Mouse (Mus musculus): ENCODE measurements around the gene Olfr1419.
"Not testable (repeated sequence)": the region's sequence is repeated elsewhere in the genome, so short reads cannot be mapped to it uniquely, and the experiment has no call there.

Olfr1419 gene

GRCm38 (mm10) chr19:11875006-11875405, at the start of gene Olfr1419:
Gene Olfr1419, minus strand, starts transcription at chr19:11875106.
- in situ Hi-C loops (cut with MboI, MseI): no loop called here

GRCm38 (mm10) chr19:11922515-11922914, 47.6 kb upstream of the Olfr1419 start:
- in situ Hi-C loops (cut with MboI, MseI): not testable (repeated sequence)

- in situ Hi-C loops (cut with MboI, MseI): no loop called here
These were observed 47.2 kb upstream of the Olfr1419 start for GRCm38 (mm10) chr19:11922068-11922467.

- in situ Hi-C loops (cut with MboI, MseI): no loop called here
These were observed 40.9 kb upstream of the Olfr1419 start for GRCm38 (mm10) chr19:11915804-11916203.

- in situ Hi-C loops (cut with MboI, MseI): no loop called here
These were observed 37.7 kb upstream of the Olfr1419 start for GRCm38 (mm10) chr19:11912533-11913121.

GRCm38 (mm10) chr19:11912037-11912532, 37.2 kb upstream of the Olfr1419 start, which contains the start of gene Patl1:
Gene Patl1, plus strand, starts transcription at chr19:11912399.
- in situ Hi-C loops (cut with MboI, MseI): no loop called here

GRCm38 (mm10) chr19:11911603-11912002, 36.7 kb upstream of the Olfr1419 start:
- in situ Hi-C loops (cut with MboI, MseI): no loop called here

- in situ Hi-C loops (cut with MboI, MseI): no loop called here
These were observed 36.1 kb upstream of the Olfr1419 start for GRCm38 (mm10) chr19:11911021-11911420.

GRCm38 (mm10) chr19:11886265-11886664, 11.4 kb upstream of the Olfr1419 start, which contains the start of gene Olfr1420:
Gene Olfr1420, plus strand, starts transcription at chr19:11886565.
- in situ Hi-C loops (cut with MboI, MseI): no loop called here

GRCm38 (mm10) chr19:11878404-11878803, 3.5 kb upstream of the Olfr1419 start:
- in situ Hi-C loops (cut with MboI, MseI): not testable (repeated sequence)

- in situ Hi-C loops (cut with MboI, MseI): no loop called here
These were observed 7.1 kb downstream of the Olfr1419 start for GRCm38 (mm10) chr19:11867837-11868236.

GRCm38 (mm10) chr19:11860966-11861365, 13.9 kb downstream of the Olfr1419 start, which contains the start of gene Olfr1418:
Gene Olfr1418, minus strand, starts transcription at chr19:11861066.
- in situ Hi-C loops (cut with MboI, MseI): no loop called here

- in situ Hi-C loops (cut with MboI, MseI): no loop called here
These were observed 18.4 kb downstream of the Olfr1419 start for GRCm38 (mm10) chr19:11856506-11856905.

GRCm38 (mm10) chr19:11854821-11855220, 20.1 kb downstream of the Olfr1419 start:
- in situ Hi-C loops (cut with MboI, MseI): no loop called here

- in situ Hi-C loops (cut with MboI, MseI): no loop called here
These were observed 22.3 kb downstream of the Olfr1419 start for GRCm38 (mm10) chr19:11852652-11853051.

GRCm38 (mm10) chr19:11846333-11846732, 28.6 kb downstream of the Olfr1419 start:
- in situ Hi-C loops (cut with MboI, MseI): loop anchor here (25.0 kb wide), 1 partner anchor 566 kb away; the partner anchor contains the start of gene Olfr1441

- in situ Hi-C loops (cut with MboI, MseI): loop anchor here (25.0 kb wide), 1 partner anchor 573 kb away; the partner anchor contains the start of gene Olfr1441
These were observed 35.8 kb downstream of the Olfr1419 start, which contains the start of gene Olfr1417 for GRCm38 (mm10) chr19:11839119-11839518. Gene Olfr1417, minus strand, starts transcription at chr19:11839219.

- in situ Hi-C loops (cut with MboI, MseI): no loop called here
These were observed 51.4 kb downstream of the Olfr1419 start for GRCm38 (mm10) chr19:11823346-11824065.

GRCm38 (mm10) chr19:11820211-11820610, 54.7 kb downstream of the Olfr1419 start:
- in situ Hi-C loops (cut with MboI, MseI): no loop called here

- in situ Hi-C loops (cut with MboI, MseI): no loop called here
These were observed 55.1 kb downstream of the Olfr1419 start for GRCm38 (mm10) chr19:11819800-11820199.

GRCm38 (mm10) chr19:11819143-11819700, 55.7 kb downstream of the Olfr1419 start, which contains the start of gene Stx3:
Gene Stx3, minus strand, starts transcription at chr19:11819403.
- in situ Hi-C loops (cut with MboI, MseI): no loop called here
